Mouse (Mus musculus): ENCODE data around the gene Ctsa.

Gene Ctsa

GRCm38 (mm10) chr2:164804533-164805331 is 27.9 kb upstream of the Ctsa start, which contains the start of the genes Acot8 and Zswim3:
Acot8 (minus strand) TSS chr2:164804882.
Zswim3 (plus strand) TSS chr2:164805098.
- peak; percentile 99 for DNase-seq (ENCODE audit: low spot score)

DNA sequence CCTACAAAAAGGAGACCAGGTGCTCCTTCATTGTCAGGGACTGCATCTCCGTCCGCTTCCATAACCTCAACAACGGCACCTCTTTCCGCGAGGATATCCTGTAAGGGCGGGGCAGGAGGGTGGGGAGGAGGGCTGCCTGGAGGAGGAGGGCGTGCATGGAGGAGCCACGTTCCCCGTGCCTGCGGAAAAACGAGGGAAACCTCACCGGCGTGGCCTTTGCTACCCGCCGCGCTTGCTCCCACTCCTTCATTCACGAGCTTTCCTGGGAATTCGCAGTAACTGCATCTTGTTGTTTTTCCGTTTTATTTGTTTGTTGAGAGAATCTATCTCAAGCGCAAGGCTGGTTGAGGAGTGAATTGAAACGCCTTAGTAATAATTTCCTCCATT is 27.3 kb upstream of the Ctsa start:
- DNase-seq (ENCODE audit: low spot score), result no peak

GRCm38 (mm10) chr2:164806614-164807013 is 26.1 kb upstream of the Ctsa start:
- DNase-seq (ENCODE audit: low spot score), result no peak

DNA sequence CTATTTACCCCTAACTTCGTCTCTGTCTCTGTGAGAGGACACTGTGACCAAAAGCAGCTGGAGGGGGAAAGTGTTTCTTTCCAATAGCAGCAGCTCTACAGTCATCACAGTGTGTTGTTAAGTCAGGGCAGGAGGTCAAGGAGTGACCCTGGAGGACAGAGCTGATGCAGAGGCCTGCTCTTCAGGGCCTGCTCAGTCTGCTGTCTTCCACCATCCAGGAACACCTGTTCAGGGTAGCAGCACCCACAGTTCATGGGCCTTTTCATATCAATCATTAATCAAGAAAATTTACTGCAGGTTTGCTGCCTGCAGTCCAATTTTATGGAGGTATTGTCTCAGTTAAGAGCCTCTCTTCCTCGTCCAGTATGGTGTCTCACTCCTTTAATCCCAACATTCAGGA is 19.1 kb upstream of the Ctsa start:
- DNase-seq (ENCODE audit: low spot score), result no peak

- no peak for DNase-seq (ENCODE audit: low spot score)
These were observed 17.3 kb upstream of the Ctsa start for GRCm38 (mm10) chr2:164815348-164815747.

DNA sequence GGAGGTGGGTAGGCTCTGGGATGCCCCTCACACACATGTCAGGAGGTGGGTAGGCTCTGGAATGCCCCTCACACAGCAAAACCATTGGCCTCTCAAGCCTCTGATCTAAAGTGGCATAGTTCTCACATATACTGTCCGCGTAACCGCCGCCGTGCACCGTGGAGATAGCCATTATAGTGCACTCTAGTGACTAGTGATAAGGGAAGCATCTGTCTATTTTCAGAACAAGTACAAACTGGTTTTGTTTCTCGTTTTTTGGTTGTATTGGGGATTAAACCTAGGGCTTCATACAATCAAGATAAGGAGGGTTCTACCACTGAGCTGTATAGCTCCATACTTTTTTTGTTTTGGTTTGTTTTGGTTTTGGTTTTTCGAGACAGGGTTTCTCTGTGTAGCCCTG is 16.9 kb upstream of the Ctsa start:
- DNase-seq (ENCODE audit: low spot score), result no peak

DNA sequence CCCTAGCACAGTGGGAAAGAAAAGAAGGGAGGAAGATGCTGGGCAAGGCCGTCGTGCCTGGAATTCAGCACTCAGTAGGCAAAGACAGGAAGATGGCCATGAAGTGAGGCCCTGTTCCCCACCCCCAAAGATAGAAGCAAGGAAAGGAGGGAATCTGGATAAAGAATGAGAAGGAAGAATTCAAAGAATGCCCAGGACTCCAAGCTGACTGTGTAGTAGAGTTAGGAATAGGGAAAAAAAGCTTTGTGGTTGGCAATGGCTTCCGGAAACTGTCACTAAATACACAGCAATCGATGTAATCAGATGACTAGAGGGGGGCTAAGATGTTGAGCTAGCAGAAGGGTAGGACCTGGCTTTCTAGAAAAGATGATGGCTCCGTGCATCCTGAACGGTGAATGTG is 15.5 kb upstream of the Ctsa start:
- no peak for DNase-seq (ENCODE audit: low spot score)

GRCm38 (mm10) chr2:164817703-164818102 is 15.0 kb upstream of the Ctsa start:
- DNase-seq (ENCODE audit: low spot score), result no peak

DNA sequence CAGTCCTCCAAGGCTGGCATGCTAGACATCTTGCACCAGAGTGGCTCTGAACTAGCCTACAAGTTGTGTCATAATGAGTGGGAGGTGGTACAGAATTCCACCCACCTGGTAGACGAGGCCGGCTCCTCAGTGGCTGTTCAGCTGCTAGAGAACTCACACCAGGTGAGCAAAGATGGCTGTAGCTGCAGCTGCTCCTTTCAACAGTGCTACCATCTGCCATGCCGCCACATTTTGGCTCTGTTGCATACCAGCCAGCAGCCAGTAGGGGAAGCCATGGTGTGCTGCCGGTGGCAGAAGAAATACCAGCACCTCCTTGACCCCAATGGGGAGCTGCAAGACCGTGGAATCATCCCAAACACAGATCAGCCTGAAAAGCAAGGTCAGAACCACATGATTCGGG is 11.6 kb upstream of the Ctsa start:
- DNase-seq (ENCODE audit: low spot score), result no peak

- DNase-seq (ENCODE audit: low spot score), result peak; percentile 100
These were observed 10.0 kb upstream of the Ctsa start, which contains the start of gene Zswim1 for GRCm38 (mm10) chr2:164822636-164823165. Zswim1 (plus strand) TSS chr2:164822686.

DNA sequence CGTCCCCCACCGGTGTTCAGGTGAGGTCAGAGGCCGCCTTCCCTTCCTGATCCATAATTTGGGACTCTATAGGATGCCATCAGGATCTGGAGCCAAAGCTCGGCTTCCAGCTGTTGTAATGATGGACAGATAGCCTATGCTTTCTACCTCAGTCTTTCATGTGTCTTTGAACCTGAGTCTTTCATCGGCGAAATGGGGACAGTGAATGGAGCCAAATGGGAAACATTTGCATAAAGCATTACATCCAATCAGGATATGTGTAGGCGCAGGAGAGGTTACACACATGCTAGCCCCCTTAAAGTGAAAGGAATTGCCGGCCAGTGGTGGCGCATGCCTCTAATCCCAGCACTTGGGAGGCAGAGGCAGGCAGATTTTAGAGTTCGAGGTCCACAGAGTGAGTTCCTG is 9.5 kb upstream of the Ctsa start:
- no peak for DNase-seq (ENCODE audit: low spot score)

DNA sequence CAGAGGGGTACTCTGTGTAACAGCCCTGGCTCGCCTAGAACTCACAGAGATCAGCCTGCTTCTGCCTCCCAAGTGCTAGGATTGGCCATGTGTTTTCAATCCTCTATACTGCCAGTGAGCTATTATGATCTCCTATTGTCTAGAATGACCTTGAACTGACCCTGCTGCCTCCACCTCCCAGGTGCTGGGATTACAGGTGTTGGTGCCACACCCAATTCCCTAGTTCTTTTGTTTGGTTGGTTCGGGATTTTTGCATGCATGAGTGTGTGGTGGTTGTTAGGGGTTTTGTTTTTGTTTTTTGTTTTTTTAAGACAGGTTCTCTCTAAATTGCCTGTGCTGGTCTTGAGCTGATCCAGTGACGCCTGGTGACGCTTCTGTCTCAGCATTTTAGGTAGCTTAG is 8.7 kb upstream of the Ctsa start:
- no peak for DNase-seq (ENCODE audit: low spot score)

DNA sequence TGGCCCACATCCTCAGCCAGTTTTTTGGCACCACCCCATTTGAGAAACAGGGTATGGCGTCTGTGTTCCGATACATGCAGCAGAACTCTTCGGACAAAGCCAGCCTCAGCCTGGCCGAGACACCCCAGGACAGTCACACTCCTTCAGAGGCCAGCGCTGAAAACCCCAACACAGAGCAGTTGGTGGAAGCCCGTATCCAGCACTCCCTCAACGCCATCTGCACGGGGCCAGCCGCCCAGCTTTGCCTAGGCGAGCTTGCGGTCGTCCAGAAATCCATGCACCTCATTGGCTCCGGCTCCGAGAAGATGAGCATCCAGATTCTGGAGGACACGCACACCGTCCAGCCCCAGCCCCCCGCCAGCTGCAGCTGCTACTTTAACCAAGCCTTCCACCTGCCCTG is 7.2 kb upstream of the Ctsa start:
- DNase-seq (ENCODE audit: low spot score), result no peak

DNA sequence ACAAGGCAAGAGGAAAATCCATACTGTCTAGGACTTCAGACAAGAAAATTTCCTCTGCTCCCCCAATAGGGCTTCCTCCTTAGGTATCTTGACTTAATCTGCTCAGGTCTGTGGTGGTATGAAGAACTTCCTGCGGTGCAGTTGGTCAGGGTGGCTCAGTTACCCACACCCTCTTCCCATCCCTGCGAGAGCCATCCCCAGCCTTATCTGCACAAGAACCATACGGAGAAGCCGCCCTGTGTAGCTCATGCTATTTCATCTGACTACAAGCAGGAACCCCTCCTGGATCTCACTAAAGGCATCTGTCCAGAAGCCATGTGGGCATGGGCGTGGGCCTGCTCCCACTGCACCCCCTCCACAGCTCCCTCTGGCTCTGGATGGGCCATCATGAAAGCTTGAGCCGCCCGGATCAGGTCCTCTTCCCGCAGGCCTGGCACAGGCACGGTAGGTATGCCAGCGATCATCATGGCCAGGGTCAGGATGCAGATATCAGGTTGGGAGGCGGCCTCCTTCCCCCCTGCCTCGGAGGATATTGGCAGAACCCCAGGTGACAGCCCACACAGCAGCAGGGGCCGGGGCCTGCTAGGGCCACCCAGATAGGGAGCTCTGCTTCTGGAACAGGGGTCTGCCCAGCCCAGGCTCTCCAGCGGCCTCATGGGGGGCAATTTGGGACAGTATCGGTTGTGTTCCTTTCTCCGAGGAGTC is 5.4 kb upstream of the Ctsa start:
- no peak for DNase-seq (ENCODE audit: low spot score)

DNA sequence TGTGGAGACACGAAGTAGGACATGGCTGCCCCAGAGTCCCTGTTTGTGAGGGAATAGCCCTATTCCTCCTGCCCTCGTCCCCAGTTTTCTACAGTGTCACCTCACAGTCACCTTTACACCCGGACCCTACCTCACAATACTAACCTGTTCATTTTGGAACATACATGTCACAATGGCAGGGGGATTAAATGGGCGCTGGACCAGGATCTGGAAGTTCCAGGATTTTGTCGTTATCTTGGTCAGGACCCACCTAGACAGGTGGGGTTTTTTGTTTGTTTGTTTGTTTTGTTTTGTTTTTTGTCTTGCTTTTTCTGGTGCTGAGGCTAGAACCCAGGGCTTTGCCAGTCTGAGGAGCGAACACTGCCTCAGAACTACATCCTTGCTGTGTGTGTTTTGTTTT is 4.2 kb upstream of the Ctsa start, which contains the start of gene Spata25:
Spata25 (minus strand) TSS at position 101 of the 400 bp plus-strand sequence.
- DNase-seq (ENCODE audit: low spot score), result no peak

GRCm38 (mm10) chr2:164829090-164829489 is 3.6 kb upstream of the Ctsa start:
- DNase-seq (ENCODE audit: low spot score), result no peak

DNA sequence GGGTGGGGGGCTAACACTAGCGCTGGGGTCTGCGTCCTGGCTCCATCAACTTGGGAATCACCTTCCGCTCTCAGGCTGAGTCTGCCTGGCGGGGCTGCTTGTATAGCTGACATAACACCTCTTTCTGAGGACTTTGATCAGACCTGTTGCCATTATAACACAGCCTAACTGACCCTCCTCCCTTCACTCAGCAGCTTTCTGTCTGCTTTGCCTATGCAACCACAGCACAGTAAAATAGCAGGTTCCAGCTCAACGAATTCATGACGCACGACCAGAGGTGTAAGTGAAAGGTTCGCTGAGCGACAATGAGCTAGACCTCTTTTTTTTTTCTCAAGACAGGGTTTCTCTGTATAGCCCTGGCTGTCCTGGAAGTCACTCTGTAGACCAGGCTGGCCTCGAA is 1.6 kb upstream of the Ctsa start:
- no peak for DNase-seq (ENCODE audit: low spot score)

GRCm38 (mm10) chr2:164832032-164832747 is 483 bp upstream of the Ctsa start:
- no peak for DNase-seq (ENCODE audit: low spot score)

- peak; percentile 97 for DNase-seq (ENCODE audit: low spot score)
These were observed 764 bp downstream of the Ctsa start, which contains the start of gene Neurl2 for GRCm38 (mm10) chr2:164833314-164833959. Neurl2 (minus strand) TSS chr2:164833456.

DNA sequence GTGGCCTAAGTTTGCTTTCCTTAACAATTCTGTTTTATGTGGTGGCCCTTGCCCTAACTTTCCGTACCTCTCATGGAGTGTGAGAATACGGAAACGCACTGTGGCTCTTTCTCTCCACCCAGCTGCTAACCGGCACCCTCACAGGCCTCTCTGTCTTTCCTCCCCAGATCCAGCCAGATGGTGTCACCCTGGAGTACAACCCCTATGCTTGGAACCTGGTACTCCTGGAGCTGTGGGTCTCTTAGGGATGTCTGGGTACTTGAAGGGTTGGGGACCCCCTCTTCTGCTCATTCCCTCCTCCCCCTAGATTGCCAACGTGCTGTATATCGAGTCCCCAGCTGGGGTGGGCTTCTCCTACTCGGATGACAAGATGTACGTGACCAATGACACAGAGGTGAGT is 1.9 kb downstream of the Ctsa start:
- no peak for DNase-seq (ENCODE audit: low spot score)

GRCm38 (mm10) chr2:164835164-164835563 is 2.5 kb downstream of the Ctsa start:
- no peak for DNase-seq (ENCODE audit: low spot score)

- no peak for DNase-seq (ENCODE audit: low spot score)
These were observed 13.1 kb downstream of the Ctsa start for GRCm38 (mm10) chr2:164845782-164846181.

Measured in layer of hippocampus, adult 11-12 months (tissue).